Mouse (Mus musculus): ENCODE measurements around the gene Sfn. TPM values are rescaled to one million over a fixed set of nuclear protein-coding genes. Genes with fewer than 3 reads are reported as not detected.
"Not testable (repeated sequence)": the region's sequence is repeated elsewhere in the genome, so short reads cannot be mapped to it uniquely, and the experiment has no call there.

Gene Sfn
- polyA plus RNA-seq (2015; fragmentation: Nextera tagmentation; extraction: Ambion mirVana) = 34.8 and 37.6 TPM in 2 replicates

DNA sequence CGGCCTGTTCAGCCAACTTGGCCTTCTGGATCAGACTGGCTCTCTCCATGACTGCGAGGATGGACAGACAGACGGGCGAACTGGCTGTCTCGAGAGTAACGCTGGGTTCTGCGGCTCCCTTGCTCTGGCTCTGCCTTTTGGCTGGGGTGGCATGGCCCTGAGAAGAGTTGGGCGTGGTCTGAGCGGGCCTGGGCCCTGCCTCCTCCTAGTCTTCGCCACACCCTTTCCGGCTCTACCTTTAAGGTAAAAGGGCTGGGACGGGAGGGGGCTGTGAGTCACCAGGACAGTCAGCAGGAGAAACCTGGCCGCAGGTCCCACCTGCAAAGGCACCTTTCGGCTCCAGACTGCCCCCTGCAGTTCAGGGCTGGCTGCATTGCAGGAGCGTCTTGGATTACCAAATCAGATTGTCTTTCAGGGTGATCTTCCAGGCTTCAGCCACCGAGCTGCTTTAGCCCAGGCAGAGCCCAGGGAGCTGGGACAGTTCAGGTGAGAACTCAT, at the start of gene Sfn:
Gene Sfn, minus strand, starts transcription at position 448 of the 498 bp plus-strand sequence.
- peak; percentile 74 for ATAC-seq
- peak; percentile 86 for TF ChIP-seq CTCF (IDR thresholded peaks at IDR 0.05; ENCODE audit: low read depth)
- 4% methylated on average over 16 of the region's 16 CpGs for WGBS
- Histone ChIP-seq H3K27me3 (replicated peaks; ENCODE audit: control insufficient read depth, insufficient read depth, low read length) (no peaks in the 10 kb centered on the region), H3K4me3 (ENCODE audit: low read depth, low read length) (peak within 1 kb of the TSS; percentile 40), H3K4me1 (replicated peaks; ENCODE audit: control insufficient read depth, insufficient read depth, low read length) (0 out of 2 replicates have a peak, but pooled peaks cover 2% of the 10 kb centered on the region), H3K4me2 (replicated peaks; ENCODE audit: low read depth) (peak within 1 kb of the TSS; percentile 82), H3K36me3 (ENCODE audit: control insufficient read depth, insufficient read depth) (peaks cover 14% of the 10 kb centered on the region; the same call in 1 of the 2 replicates), H3K9me3 (ENCODE audit: control insufficient read depth) (no peaks in the 10 kb centered on the region), H3K27ac (ENCODE audit: low read depth, low read length) (peak within 1 kb of the TSS; percentile 64; the same call in 1 of the 2 replicates), H3K9ac (ENCODE audit: low read depth, low read length) (0 out of 2 replicates have a peak within 1 kb of the TSS, but pooled peaks have one; percentile 26)

- Histone ChIP-seq H3K27me3 (replicated peaks; ENCODE audit: control insufficient read depth, insufficient read depth, low read length) (no peaks in the 10 kb centered on the region), H3K9me3 (ENCODE audit: control insufficient read depth) (no peaks in the 10 kb centered on the region), H3K4me1 (replicated peaks; ENCODE audit: control insufficient read depth, insufficient read depth, low read length) (no peaks in the 10 kb centered on the region), H3K4me3 (ENCODE audit: low read depth, low read length) (no peak overlapping the region), H3K36me3 (ENCODE audit: control insufficient read depth, insufficient read depth) (no peaks in the 10 kb centered on the region), H3K27ac (ENCODE audit: low read depth, low read length) (no peak overlapping the region), H3K4me2 (replicated peaks; ENCODE audit: low read depth) (no peak overlapping the region), H3K9ac (ENCODE audit: low read depth, low read length) (no peak overlapping the region)
- no peak for ATAC-seq
- no peak for TF ChIP-seq CTCF (IDR thresholded peaks at IDR 0.05; ENCODE audit: low read depth)
- 47% methylated on average over 10 of the region's 10 CpGs for WGBS
Observed at GRCm38 (mm10) chr4:133651445-133651844, 49.5 kb upstream of the Sfn start.

DNA sequence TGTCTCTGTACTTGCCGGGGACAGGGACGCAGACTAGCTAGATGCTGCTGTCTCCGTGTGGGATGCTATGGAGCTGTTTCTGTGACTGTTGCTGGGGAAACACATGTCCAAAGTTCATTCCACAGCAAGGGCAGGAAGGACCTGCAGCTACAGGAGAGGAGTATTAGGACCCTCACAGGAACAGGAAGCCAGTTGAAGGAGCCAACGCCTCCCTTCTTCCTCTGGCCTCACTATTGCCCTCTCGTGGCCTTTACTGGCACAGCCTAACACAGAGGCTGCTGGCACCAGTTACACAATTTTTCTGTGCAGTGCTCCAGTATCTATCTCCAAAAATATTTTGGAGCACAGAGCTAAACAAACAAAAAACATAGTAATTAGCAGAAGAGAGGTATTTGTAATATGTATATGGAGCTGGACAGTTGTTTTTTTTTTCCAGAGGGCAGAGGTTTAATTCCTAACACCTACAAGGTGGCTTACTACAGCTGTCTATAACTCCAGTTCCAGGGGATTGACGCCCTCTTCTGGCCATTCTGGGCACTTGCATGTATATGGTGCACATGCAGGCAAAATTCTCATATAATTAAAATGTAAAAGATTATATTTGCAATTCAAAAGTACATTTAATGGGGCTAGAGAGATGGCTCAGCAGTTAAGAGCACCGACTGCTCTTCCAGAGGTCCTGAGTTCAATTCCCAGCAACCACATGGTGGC, 48.2 kb upstream of the Sfn start, which contains the start of gene Zdhhc18:
Gene Zdhhc18, minus strand, starts transcription at position 166 of the 711 bp plus-strand sequence.
- H3K27ac ChIP-seq (ENCODE audit: low read depth, low read length) = no peak within 1 kb of the TSS
- H3K4me3 ChIP-seq (ENCODE audit: low read depth, low read length) = peak within 1 kb of the TSS; percentile 4; the same call in 1 of the 2 replicates
- no peaks in the 10 kb centered on the region for H3K9me3 ChIP-seq (ENCODE audit: control insufficient read depth)
- no peaks in the 10 kb centered on the region for H3K4me1 ChIP-seq (replicated peaks; ENCODE audit: control insufficient read depth, insufficient read depth, low read length)
- TF ChIP-seq CTCF (IDR thresholded peaks at IDR 0.05; ENCODE audit: low read depth) = peak; percentile 92
- ATAC-seq = peak; percentile 52; the same call in 1 of the 2 replicates
- WGBS = 35% methylated on average over 7 of the region's 7 CpGs
- peak within 1 kb of the TSS; percentile 33 for H3K4me2 ChIP-seq (replicated peaks; ENCODE audit: low read depth)
- no peak within 1 kb of the TSS for H3K9ac ChIP-seq (ENCODE audit: low read depth, low read length)
- no peaks in the 10 kb centered on the region for H3K27me3 ChIP-seq (replicated peaks; ENCODE audit: control insufficient read depth, insufficient read depth, low read length)
- no peaks in the 10 kb centered on the region for H3K36me3 ChIP-seq (ENCODE audit: control insufficient read depth, insufficient read depth)

GRCm38 (mm10) chr4:133649464-133649863, 47.5 kb upstream of the Sfn start:
- H3K27ac ChIP-seq (ENCODE audit: low read depth, low read length); H3K4me1 ChIP-seq (replicated peaks; ENCODE audit: control insufficient read depth, insufficient read depth, low read length); H3K9ac ChIP-seq (ENCODE audit: low read depth, low read length); H3K27me3 ChIP-seq (replicated peaks; ENCODE audit: control insufficient read depth, insufficient read depth, low read length); H3K9me3 ChIP-seq (ENCODE audit: control insufficient read depth); ATAC-seq; H3K36me3 ChIP-seq (ENCODE audit: control insufficient read depth, insufficient read depth): not testable (repeated sequence)
- WGBS = 84% methylated on average over 5 of the region's 5 CpGs
- Histone ChIP-seq H3K4me3 (ENCODE audit: low read depth, low read length) (peak overlapping the region; percentile 4; the same call in 1 of the 2 replicates), H3K4me2 (replicated peaks; ENCODE audit: low read depth) (peak overlapping the region; percentile 33; the same call in 1 of the 2 replicates)

GRCm38 (mm10) chr4:133645680-133646079, 43.7 kb upstream of the Sfn start:
- H3K36me3 ChIP-seq (ENCODE audit: control insufficient read depth, insufficient read depth) = no peaks in the 10 kb centered on the region
- H3K9ac ChIP-seq (ENCODE audit: low read depth, low read length) = no peak overlapping the region
- peak overlapping the region; percentile 32; the same call in 1 of the 2 replicates for H3K4me2 ChIP-seq (replicated peaks; ENCODE audit: low read depth)
- no peak overlapping the region for H3K27ac ChIP-seq (ENCODE audit: low read depth, low read length)
- WGBS = 36% methylated on average over 21 of the region's 21 CpGs
- ATAC-seq = no peak
- H3K27me3 ChIP-seq (replicated peaks; ENCODE audit: control insufficient read depth, insufficient read depth, low read length) = no peaks in the 10 kb centered on the region
- H3K9me3 ChIP-seq (ENCODE audit: control insufficient read depth) = no peaks in the 10 kb centered on the region
- TF ChIP-seq CTCF (IDR thresholded peaks at IDR 0.05; ENCODE audit: low read depth) = no peak
- H3K4me3 ChIP-seq (ENCODE audit: low read depth, low read length) = no peak overlapping the region
- no peaks in the 10 kb centered on the region for H3K4me1 ChIP-seq (replicated peaks; ENCODE audit: control insufficient read depth, insufficient read depth, low read length)

- no peak overlapping the region for H3K4me3 ChIP-seq (ENCODE audit: low read depth, low read length)
- no peak for ATAC-seq
- peak; percentile 47; the same call in 1 of the 2 replicates for TF ChIP-seq CTCF (IDR thresholded peaks at IDR 0.05; ENCODE audit: low read depth)
- 82% methylated on average over 3 of the region's 3 CpGs for WGBS
- H3K4me2 ChIP-seq (replicated peaks; ENCODE audit: low read depth) = no peak overlapping the region
- H3K9ac ChIP-seq (ENCODE audit: low read depth, low read length) = no peak overlapping the region
- no peaks in the 10 kb centered on the region for H3K4me1 ChIP-seq (replicated peaks; ENCODE audit: control insufficient read depth, insufficient read depth, low read length)
- no peaks in the 10 kb centered on the region for H3K27me3 ChIP-seq (replicated peaks; ENCODE audit: control insufficient read depth, insufficient read depth, low read length)
- H3K36me3 ChIP-seq (ENCODE audit: control insufficient read depth, insufficient read depth) = no peaks in the 10 kb centered on the region
- H3K9me3 ChIP-seq (ENCODE audit: control insufficient read depth) = no peaks in the 10 kb centered on the region
- no peak overlapping the region for H3K27ac ChIP-seq (ENCODE audit: low read depth, low read length)
Observed at GRCm38 (mm10) chr4:133645195-133645594, 43.2 kb upstream of the Sfn start.

Measured in intestine, postnatal 0 days (tissue).